Mouse (Mus musculus) spleen, adult 2 months (tissue): ENCODE data around the gene Epha2.

Experiments
- CTCF ChIP-seq: fragments of 200-500 bp; IDR thresholded peaks from 2 replicates; pipeline ENCODE4 v1.5.1; 2011; ENCODE audit warnings: mild to moderate bottlenecking, inconsistent platforms; ENCODE audit not compliant: insufficient read depth, insufficient read length, insufficient replicate concordance; ENCODE audit errors: extremely low read depth
- POLR2A ChIP-seq: fragments of 200-500 bp; IDR thresholded peaks from 2 replicates; pipeline ENCODE4 v1.6.1; 2011; ENCODE audit warnings: low read depth, low read length, inconsistent platforms

DNA sequence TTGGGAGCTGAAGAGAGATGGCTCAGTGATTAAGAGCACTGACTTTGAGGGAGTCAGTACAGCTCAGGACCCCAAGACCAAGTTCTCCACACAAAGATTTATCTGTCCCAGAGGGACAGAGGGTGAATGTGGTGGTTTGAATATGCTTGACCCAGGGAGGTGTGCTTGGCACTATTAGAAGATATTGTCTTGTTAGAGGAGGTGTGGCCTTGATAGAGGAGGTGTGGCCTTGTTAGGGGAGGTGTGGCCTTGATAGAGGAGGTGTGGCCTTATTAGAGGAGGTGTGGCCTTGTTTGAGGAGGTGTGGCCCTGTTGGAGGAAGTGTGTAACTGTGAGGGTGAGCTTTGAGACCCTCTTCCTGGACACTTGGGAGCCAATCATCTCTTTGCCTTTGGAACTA is 56.8 kb downstream of the Epha2 start:
- TF ChIP-seq POLR2A (no peak), CTCF (no peak)
